In genomic region chr7:95799022-95799421, GRCm38 (mm10) we compare ENCODE assay signal across 21 mouse cellular contexts.
DNase-seq lines count a peak whose midpoint lies in the region; ATAC-seq and TF ChIP-seq lines count a peak whose summit lies in the region.
"Had no signal": no experiment of that assay in that cellular context is flagged by ENCODE, and none has a peak within 500 bp of the region (broad histone marks: within the 10 kb centered on the region; RNA-seq: fewer than 3 reads in every experiment).

No protein-coding gene starts in this region.

- no peaks in the 10 kb centered on the region for H3K4me1 ChIP-seq in lung, embryonic 14.5 days (ENCODE audit: insufficient read depth)
- H3K4me1 ChIP-seq: forebrain, embryonic 12.5 days; heart, embryonic 13.5 days; hindbrain, embryonic 15.5 days had no signal

- TF ChIP-seq CTCF in lung, embryonic 14.5 days (IDR thresholded peaks at IDR 0.05; ENCODE audit: low read depth): no peak

- WGBS in lung, embryonic 14.5 days: 43% methylated on average over 3 of the region's 3 CpGs

- ATAC-seq in frontal cortex, adult (ENCODE audit: low TSS enrichment): peak; percentile 23; the same call in 1 of the 2 replicates
- peak; percentile 56 for ATAC-seq in lung, embryonic 14.5 days (ENCODE audit: insufficient read depth)
- ATAC-seq: activated CD4-positive, CD25-positive, alpha-beta regulatory T cell, adult 4 months; forebrain, embryonic 16.5 days; Patski had no signal

- no peaks in the 10 kb centered on the region for H3K27me3 ChIP-seq in lung, embryonic 14.5 days (ENCODE audit: insufficient read depth, low read length)
- H3K27me3 ChIP-seq: CH12.LX; forebrain, embryonic 12.5 days; heart, embryonic 13.5 days; hindbrain, embryonic 15.5 days; Patski had no signal

- no peak overlapping the region for H3K4me2 ChIP-seq in lung, embryonic 14.5 days
- H3K4me2 ChIP-seq: forebrain, embryonic 12.5 days; heart, embryonic 13.5 days; hindbrain, embryonic 15.5 days had no signal

- H3K9me3 ChIP-seq in lung, embryonic 14.5 days (ENCODE audit: low read depth, low read length): no peaks in the 10 kb centered on the region
- H3K9me3 ChIP-seq: forebrain, embryonic 12.5 days; heart, embryonic 13.5 days; hindbrain, embryonic 15.5 days had no signal

- H3K4me3 ChIP-seq in lung, embryonic 14.5 days (ENCODE audit: low read depth, low read length): no peak overlapping the region
- H3K4me3 ChIP-seq: forebrain, embryonic 12.5 days; heart, embryonic 13.5 days; hindbrain, embryonic 15.5 days had no signal

- peak overlapping the region; percentile 4; the same call in 1 of the 2 replicates for H3K27ac ChIP-seq in lung, embryonic 14.5 days (ENCODE audit: low read depth)
- H3K27ac ChIP-seq: forebrain, embryonic 12.5 days; heart, embryonic 13.5 days; hindbrain, embryonic 15.5 days had no signal

- no peak for DNase-seq in frontal cortex, postnatal 25 days (ENCODE audit: low spot score in 2 of 2)
- DNase-seq in lung, embryonic 14.5 days: peak; percentile 11
- no peak for DNase-seq in lung, postnatal 10 days
- peak; percentile 2 for DNase-seq in right cerebral cortex, adult 18-20 months
- no peak for DNase-seq in right cerebral cortex, postnatal 36 days (ENCODE audit: low spot score in 2 of 2)
- peak; percentile 8 for DNase-seq in right cerebral cortex, postnatal 25 days
- no peak for DNase-seq in kidney, adult 8-10 months
- DNase-seq: adrenal gland, postnatal 14 days; cerebellum, adult 18-20 months; cerebellum, adult 9-11 months; gastrocnemius, postnatal 36 days; heart, adult 11 months; heart, postnatal 36 days had no signal

- H3K9ac ChIP-seq in lung, embryonic 14.5 days: no peak overlapping the region
- H3K9ac ChIP-seq: forebrain, embryonic 12.5 days; heart, embryonic 13.5 days; hindbrain, embryonic 15.5 days had no signal

- H3K36me3 ChIP-seq in lung, embryonic 14.5 days (ENCODE audit: insufficient read depth): no peaks in the 10 kb centered on the region
- H3K36me3 ChIP-seq: forebrain, embryonic 12.5 days; heart, embryonic 13.5 days; hindbrain, embryonic 15.5 days had no signal

Comparison
In these comparisons a context has a peak if more than half of its experiments do, and no peak if none do; other contexts are left out.
1. DNase-seq: peak in lung, embryonic 14.5 days (single experiment), right cerebral cortex, adult 18-20 months (single experiment) and right cerebral cortex, postnatal 25 days (single experiment); none in frontal cortex, postnatal 25 days (0 of 2), lung, postnatal 10 days (single experiment), right cerebral cortex, postnatal 36 days (0 of 2) and kidney, adult 8-10 months (0 of 2).